Mouse (Mus musculus) limb, embryonic 14.5 days (tissue): ENCODE measurements at regions not wholly inside any gene's neighbourhood (a gene's known extent, or its start where the extent isn't known, plus 50 kb on each side); places are given as distances from the start of the nearest gene placed in this dataset.

Experiments used
- ATAC-seq: fragments of 200-750 bp; cut with Nextera tagmentation; 2 replicates; pipeline ENCODE4 v1.8.0; 2017; ENCODE audit warnings: low read depth, moderate number of reproducible peaks, moderate TSS enrichment; ENCODE audit not compliant: low FRiP score
- DNase-seq: peaks from one replicate; pipeline ENCODE4 v3.0.0-alpha.2; 2015; ENCODE audit warnings: low spot score
- H3K27ac ChIP-seq: fragments of 300-500 bp; sonication (generic); replicated peaks from 2 replicates; pipeline ENCODE4 v1.5.1; 2014; ENCODE audit warnings: low read depth, mild to moderate bottlenecking, low read length, moderate library complexity, mixed read lengths
- H3K27me3 ChIP-seq: fragments of 300-500 bp; sonication (generic); 2 replicates; pipeline ENCODE4 v1.6.1; 2014; ENCODE audit warnings: low read length, mixed read lengths; ENCODE audit not compliant: control insufficient read depth, insufficient read depth
- H3K36me3 ChIP-seq: fragments of 300-500 bp; sonication (generic); 2 replicates; pipeline ENCODE4 v1.6.1; 2014; ENCODE audit warnings: mild to moderate bottlenecking, low read length, moderate library complexity, mixed read lengths; ENCODE audit not compliant: control insufficient read depth, insufficient read depth
- H3K4me1 ChIP-seq: fragments of 300-500 bp; sonication (generic); 2 replicates; pipeline ENCODE4 v1.6.1; 2014; ENCODE audit warnings: antibody characterized with exemption, low read length, mixed read lengths; ENCODE audit not compliant: control insufficient read depth, insufficient read depth
- H3K4me2 ChIP-seq: fragments of 300-500 bp; sonication (generic); replicated peaks from 2 replicates; pipeline ENCODE4 v1.6.1; 2014; ENCODE audit warnings: low read depth, mild to moderate bottlenecking, low read length, moderate library complexity; ENCODE audit not compliant: severe bottlenecking
- H3K4me3 ChIP-seq: fragments of 300-500 bp; sonication (generic); replicated peaks from 2 replicates; pipeline ENCODE4 v1.5.1; 2014; ENCODE audit warnings: low read length
- H3K9ac ChIP-seq: fragments of 300-500 bp; sonication (generic); 2 replicates; pipeline ENCODE4 v1.6.1; 2014; ENCODE audit warnings: mild to moderate bottlenecking, low read depth, low read length, moderate library complexity; ENCODE audit not compliant: severe bottlenecking
- H3K9me3 ChIP-seq: fragments of 300-500 bp; sonication (generic); 2 replicates; pipeline ENCODE4 v1.6.1; 2016; ENCODE audit warnings: low read length; ENCODE audit not compliant: control insufficient read depth
- POLR2A ChIP-seq: fragments of 200-500 bp; IDR thresholded peaks from 2 replicates; pipeline ENCODE4 v1.8.0; 2012; ENCODE audit warnings: inconsistent platforms, mild to moderate bottlenecking, moderate library complexity, borderline replicate concordance; ENCODE audit not compliant: insufficient read depth, insufficient read length; ENCODE audit errors: extremely low read depth
- WGBS: fragments of 180-500 bp; shearing (Covaris S2); extraction: QIAGEN DNeasy Blood & Tissue Kit; methylation state at CpG from one replicate; pipeline ENCODE4 v1.1.7; 2014; 5-methylcytosine and 5-hydroxymethylcytosine counted together

DNA sequence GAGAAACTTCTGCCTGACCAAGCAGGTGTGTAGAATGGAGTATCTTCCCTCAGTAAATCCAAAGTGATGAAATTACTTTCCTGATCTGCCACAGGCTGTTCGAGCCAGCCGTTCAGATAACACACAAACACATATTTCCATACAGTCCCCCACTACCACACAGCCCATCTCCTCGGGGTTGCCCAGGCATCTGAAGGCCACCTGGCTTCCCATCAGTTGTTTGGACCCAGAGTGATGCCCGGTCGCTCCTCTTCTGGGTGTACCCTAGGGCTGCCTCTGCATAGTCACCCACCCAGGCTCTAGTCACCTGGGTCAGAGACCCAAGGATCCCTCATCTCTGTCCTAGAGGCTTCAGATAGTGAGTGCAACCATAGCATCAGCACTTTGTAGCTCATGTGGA lies 107.9 kb downstream of the CK137956 start:
- ATAC-seq (no peak), DNase-seq (no peak)
- H3K9me3 ChIP-seq = no peaks in the 10 kb centered on the region
- no peak overlapping the region for H3K4me3 ChIP-seq
- H3K27ac ChIP-seq = no peak overlapping the region
- no peaks in the 10 kb centered on the region for H3K36me3 ChIP-seq
- H3K9ac ChIP-seq = no peak overlapping the region
- no peaks in the 10 kb centered on the region for H3K4me1 ChIP-seq
- WGBS = 91% methylated on average over 5 of the region's 5 CpGs
- no peak for TF ChIP-seq POLR2A
- no peaks in the 10 kb centered on the region for H3K27me3 ChIP-seq
- no peak overlapping the region for H3K4me2 ChIP-seq

DNA sequence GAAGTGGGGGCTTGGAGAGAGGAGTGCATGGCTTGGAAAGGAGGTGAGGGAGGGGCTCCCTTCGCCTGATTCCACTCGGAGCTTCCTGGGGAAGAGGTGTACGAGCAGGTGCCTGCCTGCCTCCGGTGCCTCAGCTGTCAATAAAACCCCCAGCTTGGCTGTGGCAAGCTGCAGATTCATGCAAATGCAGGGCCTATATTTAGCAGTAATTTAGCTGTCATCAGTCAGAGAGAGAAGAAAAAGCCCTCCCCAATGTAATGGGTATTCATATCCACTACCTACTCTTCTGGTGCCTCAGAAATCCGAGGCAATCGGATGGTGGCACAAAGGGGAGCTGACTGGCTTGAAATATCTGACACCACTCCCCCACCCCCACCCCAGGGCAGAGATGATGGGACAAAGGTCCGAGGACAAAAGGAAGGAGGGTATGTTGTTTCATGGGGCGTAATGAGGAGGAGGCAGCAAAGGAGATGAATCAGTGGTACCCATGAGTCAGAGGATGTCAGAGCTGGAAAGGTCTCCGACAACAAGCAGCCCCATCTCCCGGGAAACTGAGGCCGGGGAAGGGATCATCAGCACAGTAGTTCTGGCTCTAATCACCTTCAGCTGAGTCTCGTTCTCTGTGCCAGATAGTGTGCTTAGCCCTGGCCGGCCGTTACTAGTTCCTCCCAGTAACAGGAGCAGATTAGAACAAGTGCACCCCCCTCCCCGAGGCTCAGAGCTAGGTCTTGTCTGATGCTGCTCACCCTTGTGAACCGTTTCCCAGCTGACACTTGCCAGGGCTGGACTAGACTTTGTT lies 109.2 kb downstream of the CK137956 start:
- H3K4me2 ChIP-seq = no peak overlapping the region
- no peaks in the 10 kb centered on the region for H3K27me3 ChIP-seq
- ATAC-seq (no peak), DNase-seq (no peak)
- no peaks in the 10 kb centered on the region for H3K36me3 ChIP-seq
- H3K4me1 ChIP-seq = no peaks in the 10 kb centered on the region
- whole genome bisulfite sequencing = 71% methylated on average over 16 of the region's 16 CpGs
- H3K27ac ChIP-seq = no peak overlapping the region
- no peak for TF ChIP-seq POLR2A
- H3K4me3 ChIP-seq = no peak overlapping the region
- no peaks in the 10 kb centered on the region for H3K9me3 ChIP-seq
- no peak overlapping the region for H3K9ac ChIP-seq

DNA sequence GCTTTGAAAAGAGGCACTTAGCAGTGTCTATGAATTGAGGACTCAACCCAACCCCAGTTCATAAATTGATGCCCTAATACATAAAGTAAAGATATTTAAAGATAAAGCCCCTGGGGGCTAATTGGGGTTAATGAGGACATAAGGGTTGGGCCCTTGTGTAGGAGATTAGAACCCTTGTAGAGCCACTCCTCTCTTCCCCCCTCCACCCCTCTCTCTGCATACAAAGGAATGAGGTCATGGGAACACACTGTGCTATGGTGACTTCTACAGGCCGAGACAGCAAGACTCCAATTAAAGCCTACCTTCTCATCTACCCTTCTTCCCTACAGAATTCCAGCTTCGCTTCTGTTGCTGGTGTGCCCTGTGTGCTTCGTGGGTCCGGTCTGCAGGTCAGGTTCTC lies 110.5 kb downstream of the CK137956 start:
- Histone ChIP-seq H3K27me3 (no peaks in the 10 kb centered on the region), H3K36me3 (no peaks in the 10 kb centered on the region), H3K4me3 (no peak overlapping the region), H3K9me3 (no peaks in the 10 kb centered on the region), H3K4me2 (no peak overlapping the region), H3K27ac (no peak overlapping the region), H3K4me1 (no peaks in the 10 kb centered on the region), H3K9ac (no peak overlapping the region)
- TF ChIP-seq POLR2A = no peak
- 92% methylated on average over 4 of the region's 4 CpGs for WGBS
- DNase-seq (no peak), ATAC-seq (no peak)

DNA sequence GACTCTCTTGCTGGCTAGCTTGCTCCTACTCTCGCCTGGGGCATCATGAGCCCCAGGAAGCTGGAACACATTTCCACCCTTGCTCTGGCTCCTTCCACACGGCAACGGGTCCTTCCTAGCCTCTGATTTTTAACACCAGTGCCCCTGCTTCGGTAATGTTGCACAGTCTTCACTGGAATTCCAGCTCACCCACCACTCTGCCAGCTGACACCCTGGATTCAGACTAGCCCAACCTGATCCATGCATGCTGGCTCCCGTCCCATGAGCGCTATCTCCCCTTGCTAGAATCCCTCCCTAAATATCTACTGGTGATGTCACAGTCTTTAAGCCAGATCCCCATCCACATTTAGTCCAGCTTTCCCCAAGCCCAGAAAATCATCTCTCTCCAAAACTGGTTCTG lies 111.2 kb downstream of the CK137956 start:
- WGBS = 77% methylated on average over 6 of the region's 6 CpGs
- no peak overlapping the region for H3K4me3 ChIP-seq
- no peaks in the 10 kb centered on the region for H3K27me3 ChIP-seq
- no peak for TF ChIP-seq POLR2A
- H3K9ac ChIP-seq = no peak overlapping the region
- no peaks in the 10 kb centered on the region for H3K9me3 ChIP-seq
- H3K27ac ChIP-seq = no peak overlapping the region
- no peaks in the 10 kb centered on the region for H3K36me3 ChIP-seq
- no peaks in the 10 kb centered on the region for H3K4me1 ChIP-seq
- DNase-seq (no peak), ATAC-seq (no peak)
- no peak overlapping the region for H3K4me2 ChIP-seq

DNA sequence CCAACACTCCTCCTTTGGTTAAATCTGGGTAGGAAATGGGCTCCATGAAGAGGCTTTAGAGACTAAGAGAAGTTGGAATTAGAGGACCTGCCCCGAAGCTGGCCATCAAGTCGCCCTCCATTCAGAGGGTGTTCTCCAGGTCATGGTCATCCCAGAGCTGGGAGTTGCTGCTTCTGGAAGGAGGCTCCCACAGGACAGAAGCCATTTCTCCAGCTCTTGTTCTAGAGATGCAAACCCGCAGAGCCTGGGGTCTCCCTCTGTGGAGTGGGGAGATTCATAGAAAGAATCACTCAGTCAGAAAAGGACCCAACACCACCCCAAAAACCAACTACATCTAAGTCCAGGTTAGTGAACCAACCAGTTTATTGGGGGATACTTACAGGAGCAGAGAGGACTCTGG lies 112.2 kb downstream of the CK137956 start:
- Histone ChIP-seq H3K4me3 (no peak overlapping the region), H3K27ac (no peak overlapping the region), H3K9ac (no peak overlapping the region), H3K9me3 (no peaks in the 10 kb centered on the region), H3K36me3 (no peaks in the 10 kb centered on the region), H3K4me2 (no peak overlapping the region), H3K27me3 (no peaks in the 10 kb centered on the region), H3K4me1 (no peaks in the 10 kb centered on the region)
- WGBS = 93% methylated on average over 3 of the region's 3 CpGs
- no peak for TF ChIP-seq POLR2A
- ATAC-seq (no peak), DNase-seq (no peak)
